In the genomic region with DNA sequence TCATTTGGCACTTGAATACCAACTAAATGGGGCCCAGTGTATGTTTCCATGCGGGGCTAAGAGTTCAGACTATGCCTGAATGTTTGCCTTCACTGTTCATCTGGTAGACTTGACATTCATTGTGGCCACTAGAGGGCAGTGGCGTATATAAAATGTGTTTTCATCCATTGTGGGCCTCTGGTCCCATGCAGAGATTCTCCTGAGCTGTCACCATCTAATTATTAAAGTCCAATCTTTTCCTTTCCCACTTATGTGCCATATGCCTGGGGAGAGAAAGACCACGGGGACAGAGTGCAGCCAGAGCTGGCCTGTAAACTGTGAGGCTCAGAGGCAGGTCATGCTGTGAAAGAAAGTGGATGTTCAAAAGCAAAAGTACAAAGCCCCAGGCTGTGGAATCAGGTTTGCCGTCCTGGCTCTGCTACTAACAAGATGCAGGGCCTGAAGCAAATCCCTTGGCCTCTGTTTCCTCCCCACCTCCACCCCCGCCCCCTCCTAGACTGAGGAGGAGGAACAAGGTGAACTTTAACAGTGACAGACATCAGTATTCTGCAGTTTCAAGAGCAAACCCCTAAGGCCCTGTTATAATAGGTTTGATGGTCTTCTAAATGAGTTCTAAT, we compare ENCODE assay signal across 9 mouse cellular contexts.
DNase-seq lines count a peak whose midpoint lies in the region; ATAC-seq lines count a peak whose summit lies in the region.
"Had no signal": no experiment of that assay in that cellular context is flagged by ENCODE, and none has a peak within 500 bp of the region (broad histone marks: within the 10 kb centered on the region; RNA-seq: fewer than 3 reads in every experiment).

No protein-coding gene starts in this region.

- H3K9me3 ChIP-seq in intestine, embryonic 15.5 days = no peaks in the 10 kb centered on the region
- H3K9me3 ChIP-seq in midbrain, embryonic 16.5 days (replicated peaks; ENCODE audit: control insufficient read depth, low read length, poor library complexity, severe bottlenecking) = no peaks in the 10 kb centered on the region
- H3K9me3 ChIP-seq: embryonic facial prominence, embryonic 12.5 days had no signal

- DNase-seq in urinary bladder, postnatal 14 days (ENCODE audit: low spot score) = peak; percentile 85
- DNase-seq in urinary bladder, postnatal 10 days (ENCODE audit: low spot score) = no peak
- peak; percentile 94 for DNase-seq in cerebellum, postnatal 14 days
- peak; percentile 83 to 92 for DNase-seq in frontal cortex, postnatal 36 days (ENCODE audit: low spot score in 2 of 2)
- peak; percentile 91 to 93 for DNase-seq in left cerebral cortex, postnatal 25 days (ENCODE audit: low spot score in 2 of 2)
- peak; percentile 41 to 73 for DNase-seq in spleen, postnatal 14 days (ENCODE audit: low spot score in 2 of 2)

- H3K9ac ChIP-seq in intestine, embryonic 15.5 days = no peak overlapping the region
- H3K9ac ChIP-seq in midbrain, embryonic 16.5 days (ENCODE audit: low read depth, low read length) = 0 out of 2 replicates have a peak overlapping the region, but pooled peaks have one; percentile 20
- H3K9ac ChIP-seq: embryonic facial prominence, embryonic 12.5 days had no signal

- H3K27ac ChIP-seq in intestine, embryonic 15.5 days = no peak overlapping the region
- peak overlapping the region; percentile 53; the same call in 1 of the 2 replicates for H3K27ac ChIP-seq in midbrain, embryonic 16.5 days (ENCODE audit: low read length)
- H3K27ac ChIP-seq: embryonic facial prominence, embryonic 12.5 days had no signal

- WGBS in intestine, embryonic 15.5 days = 16% methylated on average over 5 of the region's 5 CpGs
- WGBS in midbrain, embryonic 16.5 days = 9% methylated on average over 5 of the region's 5 CpGs

- ATAC-seq in intestine, embryonic 15.5 days = 0 out of 2 replicates have a peak, but pooled peaks have one; percentile 34
- peak; percentile 71 for ATAC-seq in midbrain, embryonic 16.5 days

- no peak overlapping the region for H3K4me2 ChIP-seq in intestine, embryonic 15.5 days (replicated peaks)
- no peak overlapping the region for H3K4me2 ChIP-seq in midbrain, embryonic 16.5 days (ENCODE audit: low read length)
- H3K4me2 ChIP-seq: embryonic facial prominence, embryonic 12.5 days had no signal

- H3K4me3 ChIP-seq in intestine, embryonic 15.5 days (replicated peaks) = no peak overlapping the region
- no peak overlapping the region for H3K4me3 ChIP-seq in midbrain, embryonic 16.5 days (ENCODE audit: low read depth, low read length)
- H3K4me3 ChIP-seq: embryonic facial prominence, embryonic 12.5 days had no signal

- intact Hi-C loops in left cerebral cortex, postnatal 25 days (cut with DNase I) = loop anchor here (2.0 to 10.0 kb wide), 3 partner anchors 199 to 509 kb away; no protein-coding TSS in a partner anchor

- H3K27me3 ChIP-seq in intestine, embryonic 15.5 days (replicated peaks) = no peaks in the 10 kb centered on the region
- H3K27me3 ChIP-seq in midbrain, embryonic 16.5 days (ENCODE audit: control insufficient read depth, insufficient read depth, low read depth, low read length) = no peaks in the 10 kb centered on the region
- H3K27me3 ChIP-seq: embryonic facial prominence, embryonic 12.5 days had no signal

- H3K36me3 ChIP-seq in intestine, embryonic 15.5 days = no peaks in the 10 kb centered on the region
- no peaks in the 10 kb centered on the region for H3K36me3 ChIP-seq in midbrain, embryonic 16.5 days (ENCODE audit: control insufficient read depth, insufficient read depth, low read length)
- H3K36me3 ChIP-seq: embryonic facial prominence, embryonic 12.5 days had no signal

- peaks cover 8% of the 10 kb centered on the region for H3K4me1 ChIP-seq in intestine, embryonic 15.5 days (replicated peaks)
- H3K4me1 ChIP-seq in midbrain, embryonic 16.5 days (ENCODE audit: control insufficient read depth, insufficient read depth, low read length) = peaks cover 14% of the 10 kb centered on the region; the same call in 1 of the 2 replicates
